Mouse (Mus musculus) cerebellum, adult 11-12 months (tissue): Measurements from ENCODE around the gene Acpp.
A peak's percentile ranks its signal among the peaks of the same experiment; 100 is the strongest.

Experiments used
- DNase-seq: peaks from one replicate; pipeline ENCODE4 v3.0.0; 2022

Acpp gene

DNA sequence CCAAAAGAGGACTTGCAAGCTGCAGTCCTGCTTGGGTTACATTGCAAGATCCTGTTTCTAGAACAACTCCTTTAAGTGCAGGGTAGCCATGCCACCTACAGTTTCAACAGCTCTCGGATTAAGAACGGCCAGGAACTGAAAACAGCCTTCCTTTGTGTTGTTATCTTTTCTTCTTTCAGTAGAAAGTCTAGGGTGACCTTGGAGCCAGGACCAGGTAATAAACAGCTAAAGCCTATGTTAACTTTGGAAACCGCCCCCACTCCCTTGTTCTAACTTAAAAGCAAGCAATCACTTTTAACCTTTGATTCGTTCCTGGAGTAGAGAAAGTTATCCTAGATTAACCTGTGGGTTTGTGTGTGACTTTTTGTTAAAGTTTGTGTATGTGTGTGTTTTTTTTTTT lies 33.2 kb downstream of the Acpp start:
- DNase-seq, result no peak

DNA sequence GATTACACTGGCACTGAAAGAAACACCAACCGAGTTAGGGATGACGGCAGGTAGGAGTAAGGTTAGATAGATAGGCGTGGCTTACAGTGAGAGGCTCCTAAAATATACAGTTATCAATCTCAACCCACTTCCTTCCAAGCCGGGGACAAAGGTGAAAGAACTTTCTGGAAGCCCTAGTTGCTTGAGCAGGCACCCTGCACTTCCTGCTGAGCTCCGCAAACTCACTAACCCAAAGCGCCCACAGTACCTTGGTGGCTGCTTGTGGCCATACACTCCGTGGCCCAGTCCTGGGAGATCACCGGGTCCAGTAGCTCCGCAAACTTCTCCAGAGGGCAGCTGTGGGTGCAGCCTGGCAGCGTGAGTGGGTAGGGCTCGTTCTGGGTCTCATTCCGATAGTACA lies 37.0 kb downstream of the Acpp start:
- no peak for DNase-seq

DNA sequence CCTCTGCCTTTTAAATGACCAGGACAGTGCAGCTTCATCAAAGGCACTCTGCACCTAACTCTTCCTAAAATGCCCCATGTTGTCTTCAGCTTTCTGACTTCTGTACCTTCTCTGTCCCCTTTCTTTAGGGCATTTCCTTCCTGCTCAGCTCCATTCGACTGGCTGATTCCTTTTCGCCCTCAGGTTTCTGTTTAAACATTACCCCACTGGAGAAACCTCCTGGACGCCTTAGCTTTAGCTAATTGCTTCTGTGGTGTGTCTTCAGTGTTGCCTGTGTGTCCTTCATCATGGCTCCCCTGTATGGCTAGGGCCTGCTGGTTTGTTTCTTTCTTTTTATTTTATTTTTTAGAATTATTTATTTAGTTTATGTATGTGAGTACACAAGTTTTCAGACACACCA lies 40.5 kb downstream of the Acpp start:
- DNase-seq, result no peak

DNA sequence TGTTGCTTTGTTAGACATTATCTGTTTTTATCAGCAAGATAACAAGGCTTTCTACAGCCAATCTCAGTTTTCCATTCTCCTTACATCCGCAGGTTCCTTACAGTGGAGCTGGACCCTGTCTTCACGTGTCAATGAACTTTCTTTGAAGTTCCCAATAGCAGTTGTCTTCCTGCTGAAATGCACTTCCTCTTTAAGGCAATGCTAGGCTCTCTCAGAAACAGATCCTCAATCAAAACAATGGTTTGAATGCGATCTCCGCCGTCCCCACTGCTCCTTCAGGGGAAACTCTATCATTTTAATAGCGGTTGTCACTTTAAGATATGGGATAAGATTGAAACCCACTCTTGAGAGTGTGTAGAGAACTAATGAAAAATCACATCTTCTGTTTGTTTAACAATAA lies 52.6 kb downstream of the Acpp start:
- DNase-seq, result no peak

DNA sequence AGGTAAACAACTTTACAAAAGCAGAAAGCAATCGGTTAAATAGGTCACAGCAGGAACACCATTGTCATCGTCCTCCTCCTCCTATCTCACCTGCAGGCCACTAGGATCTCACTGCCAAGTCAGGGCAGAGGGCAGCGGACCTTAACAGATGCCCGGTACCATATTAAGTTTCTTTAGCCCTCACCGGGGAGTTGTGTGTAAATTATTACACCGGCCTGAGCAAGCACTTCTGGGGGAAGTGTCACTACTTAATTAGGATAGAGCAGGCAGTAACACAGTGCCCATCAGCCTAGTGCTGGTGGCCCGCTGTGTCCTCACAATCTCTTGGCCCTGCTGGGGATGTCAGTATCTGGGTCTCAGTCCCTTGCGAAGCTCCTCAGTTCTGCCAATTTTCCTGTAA lies 55.0 kb downstream of the Acpp start:
- DNase-seq, result no peak

DNA sequence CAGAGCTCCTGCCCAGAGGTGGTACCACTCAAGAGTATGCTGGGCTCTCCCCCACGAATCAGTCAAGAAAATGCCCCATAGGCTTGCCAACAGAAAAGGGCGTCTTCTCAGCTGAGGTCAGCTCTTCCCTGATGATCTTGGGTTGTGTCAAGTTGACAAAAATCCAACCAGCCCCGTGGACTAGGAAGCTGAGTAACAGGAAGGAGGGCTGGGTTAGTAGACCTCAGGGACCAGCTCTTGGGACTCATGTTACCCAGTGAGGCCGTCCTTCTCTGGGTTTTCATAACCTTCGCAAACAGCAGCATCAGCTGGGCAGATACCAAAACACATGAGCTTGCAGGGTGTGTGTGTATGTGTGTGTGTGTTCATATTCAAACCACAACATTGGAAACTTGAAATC lies 55.8 kb downstream of the Acpp start:
- no peak for DNase-seq

DNA sequence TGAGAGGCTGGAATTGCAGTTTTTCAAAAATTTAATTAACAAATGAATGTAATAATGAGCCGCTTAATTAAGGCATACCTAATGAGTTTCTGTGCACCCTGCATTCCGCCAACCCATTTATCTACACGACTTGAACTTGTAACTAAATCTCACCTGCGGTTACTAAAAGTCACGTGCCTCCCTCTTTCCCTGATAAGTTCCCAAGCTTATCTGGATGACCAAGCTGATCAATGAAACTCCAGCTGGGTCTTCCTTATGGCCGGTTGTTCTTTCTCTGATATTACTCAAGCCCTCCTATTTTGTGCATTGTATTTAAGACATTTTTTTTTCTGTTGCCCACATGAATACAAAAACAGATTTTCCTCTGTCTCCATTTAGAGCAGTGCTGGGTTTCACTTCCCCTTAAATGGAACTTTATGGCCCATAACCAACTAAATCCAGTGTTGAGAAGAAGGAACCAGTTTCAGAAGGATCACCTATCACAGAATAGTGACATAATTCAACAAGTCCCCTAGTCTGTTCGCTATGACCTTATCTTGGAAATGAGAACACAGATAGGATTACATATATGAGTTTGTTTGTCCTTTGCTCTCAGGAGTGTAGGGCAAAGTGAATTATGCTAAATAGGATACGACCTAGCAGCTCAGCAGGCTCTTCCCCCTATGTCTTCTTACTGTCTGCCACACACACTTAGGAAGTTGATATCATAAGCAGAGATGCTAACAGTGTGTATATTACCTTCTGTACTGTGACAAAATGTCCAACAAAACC lies 56.6 kb downstream of the Acpp start:
- DNase-seq, result no peak

DNA sequence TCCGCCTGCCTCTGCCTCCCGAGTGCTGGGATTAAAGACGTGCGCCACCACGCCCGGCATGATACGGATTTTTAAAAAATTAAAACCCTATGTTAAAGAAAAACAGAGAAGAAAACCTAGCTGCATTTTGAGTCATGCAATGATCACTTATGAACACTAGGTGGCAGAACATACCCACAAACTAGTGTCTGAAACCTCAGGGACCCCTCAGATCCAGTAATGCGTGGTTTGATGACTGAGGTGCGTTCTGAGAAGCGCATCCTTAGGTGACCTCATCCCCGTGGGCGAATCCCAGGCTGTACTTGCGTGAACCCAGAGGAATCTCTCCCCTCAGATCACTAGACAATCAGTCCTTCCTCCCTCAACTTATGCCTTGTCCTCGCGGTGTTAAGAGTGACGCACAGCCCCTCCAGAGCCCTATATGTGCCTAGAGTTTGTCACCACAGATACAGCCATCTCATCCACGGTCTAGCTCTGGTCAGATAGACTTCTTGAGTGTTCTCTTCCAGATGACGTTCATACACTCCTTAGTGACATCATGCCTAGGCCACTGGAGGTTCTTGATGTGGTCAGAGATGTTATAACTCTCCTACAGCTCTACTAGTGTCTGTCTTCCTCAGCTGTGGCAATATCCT lies 59.9 kb downstream of the Acpp start:
- no peak for DNase-seq

DNA sequence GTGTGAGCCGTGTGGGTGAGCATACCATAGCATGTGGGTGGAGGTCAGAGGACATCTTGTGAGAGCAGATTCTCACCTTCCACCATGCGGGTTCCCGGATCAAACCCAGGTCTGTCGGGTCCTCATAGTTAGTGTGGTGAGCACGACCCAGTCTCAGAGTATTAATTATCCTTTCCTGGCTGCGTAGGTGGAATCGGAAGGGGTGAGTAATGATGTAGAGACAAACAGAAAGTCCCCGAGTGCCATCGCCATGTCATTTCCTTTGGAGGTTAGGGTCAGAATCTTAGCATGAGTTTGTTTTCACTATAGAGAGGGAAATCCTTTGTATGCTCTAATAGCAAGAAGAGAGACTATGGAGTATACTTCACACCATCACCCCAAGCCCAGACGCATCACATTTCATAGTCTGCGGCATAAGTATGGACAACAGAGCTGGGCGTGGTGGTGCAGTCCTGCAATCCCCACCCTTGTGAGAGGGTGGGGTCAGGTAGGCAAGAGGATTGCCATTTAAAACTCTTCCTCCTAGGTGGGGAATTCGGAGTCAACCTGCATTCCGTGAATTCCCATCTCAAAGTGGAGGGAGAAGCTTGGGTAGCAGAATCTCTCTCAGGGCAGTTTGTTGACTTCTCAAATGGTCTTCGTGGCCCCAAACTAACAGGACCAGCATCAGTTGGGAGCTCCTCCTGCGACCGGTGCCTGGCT lies 62.3 kb downstream of the Acpp start:
- DNase-seq, result no peak

DNA sequence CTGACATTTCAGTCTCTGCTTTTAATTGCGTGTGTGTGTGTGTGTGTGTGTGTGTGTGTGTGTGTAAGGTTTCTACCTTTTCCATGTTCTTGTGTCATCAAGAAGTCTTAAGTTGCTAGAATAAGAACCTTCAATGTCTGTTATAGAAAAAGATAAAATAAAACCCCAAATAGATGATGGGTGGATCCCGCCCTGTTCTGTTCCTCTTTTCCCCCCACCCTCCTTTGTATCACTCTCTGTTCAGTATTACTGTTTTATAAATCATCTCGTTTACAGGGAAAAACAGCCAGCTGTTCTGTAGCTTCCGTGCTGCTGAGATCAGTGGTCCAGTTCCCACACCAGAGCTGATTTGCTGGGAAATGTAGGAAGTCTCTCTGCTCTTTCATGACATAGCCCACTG lies 65.5 kb downstream of the Acpp start:
- no peak for DNase-seq

DNA sequence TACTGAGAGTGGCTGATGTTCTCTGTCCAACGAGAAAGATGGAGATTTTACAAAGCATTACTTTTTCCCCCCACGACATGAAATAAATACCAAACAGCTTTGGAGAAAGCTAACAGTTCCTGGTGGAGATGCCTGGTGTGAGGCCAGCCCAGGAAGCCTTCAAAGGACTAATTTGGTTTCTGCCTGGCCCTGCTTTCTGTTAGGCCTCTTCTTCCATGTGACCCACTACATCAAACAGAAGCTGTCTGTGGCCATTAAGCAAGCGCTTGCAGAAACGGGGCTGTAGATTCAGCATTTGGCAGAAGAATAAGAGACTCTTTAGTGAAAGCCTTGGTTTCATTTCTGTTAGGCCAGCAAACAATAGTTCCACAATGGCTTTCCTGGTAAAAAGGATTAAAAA lies 65.9 kb downstream of the Acpp start:
- no peak for DNase-seq

DNA sequence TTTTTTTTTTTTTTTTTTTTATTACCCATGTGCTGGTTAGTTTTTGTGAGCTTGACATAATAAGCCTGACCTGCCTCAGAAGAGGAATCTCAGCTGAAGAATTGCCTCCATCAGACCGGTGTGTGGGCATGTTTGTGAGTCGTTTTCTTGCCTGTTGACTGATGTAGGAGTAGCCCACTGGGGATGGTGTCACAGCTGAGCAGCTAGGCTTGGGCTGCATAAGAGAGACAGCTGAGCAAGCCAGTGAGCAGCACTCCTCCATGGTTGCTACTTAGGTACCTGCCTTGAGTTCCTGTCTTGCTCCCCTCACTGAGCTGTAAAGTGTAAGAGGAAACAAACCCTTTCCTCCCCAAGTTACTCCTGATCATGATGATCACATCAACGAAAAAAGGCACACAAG lies 67.6 kb downstream of the Acpp start:
- DNase-seq, result no peak

DNA sequence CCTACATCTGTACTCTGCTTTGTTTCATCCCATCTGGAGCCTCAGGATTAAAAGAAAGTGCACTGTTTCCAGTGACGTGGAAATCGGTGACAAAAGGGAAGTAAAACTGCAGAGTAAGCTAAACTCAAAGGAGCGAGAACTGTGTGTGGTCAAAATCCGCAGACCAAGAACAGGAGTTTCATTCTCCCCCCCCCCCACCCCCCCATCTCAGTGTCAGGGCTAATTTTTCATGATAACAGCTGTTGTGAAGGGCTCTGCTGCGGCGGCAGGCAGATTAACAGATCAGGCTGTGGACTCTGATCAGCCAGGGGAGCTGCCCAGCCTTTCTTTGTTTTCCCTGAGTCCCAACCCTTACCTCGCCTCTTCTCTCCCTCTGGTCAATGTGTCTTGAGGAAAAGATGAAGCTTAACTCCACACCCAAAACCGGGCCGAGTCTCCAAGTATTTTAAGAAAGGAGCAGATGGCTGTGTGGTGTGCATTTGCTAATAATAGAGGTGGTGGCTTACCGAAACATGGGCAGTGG lies 68.1 kb downstream of the Acpp start:
- no peak for DNase-seq

DNA sequence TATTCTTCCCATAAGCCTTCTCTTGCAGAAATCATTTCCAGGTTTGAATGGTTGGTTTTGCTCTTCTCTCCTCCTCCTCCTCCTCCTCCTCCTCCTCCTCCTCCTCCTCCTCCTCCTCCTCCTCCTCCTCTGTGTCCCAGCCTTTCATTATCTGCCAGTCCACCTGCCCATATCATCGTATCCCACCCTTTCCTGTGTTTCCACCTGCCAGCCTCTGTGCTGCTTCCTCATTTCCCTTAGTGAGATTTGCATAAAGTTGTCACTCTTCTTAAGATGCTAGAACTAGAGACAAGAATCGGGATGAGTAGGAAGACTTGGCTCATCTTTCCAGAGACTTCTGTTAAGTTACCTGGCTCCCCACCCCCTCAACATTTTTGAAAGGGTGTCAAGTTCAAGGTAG lies 73.0 kb downstream of the Acpp start:
- DNase-seq, result no peak

DNA sequence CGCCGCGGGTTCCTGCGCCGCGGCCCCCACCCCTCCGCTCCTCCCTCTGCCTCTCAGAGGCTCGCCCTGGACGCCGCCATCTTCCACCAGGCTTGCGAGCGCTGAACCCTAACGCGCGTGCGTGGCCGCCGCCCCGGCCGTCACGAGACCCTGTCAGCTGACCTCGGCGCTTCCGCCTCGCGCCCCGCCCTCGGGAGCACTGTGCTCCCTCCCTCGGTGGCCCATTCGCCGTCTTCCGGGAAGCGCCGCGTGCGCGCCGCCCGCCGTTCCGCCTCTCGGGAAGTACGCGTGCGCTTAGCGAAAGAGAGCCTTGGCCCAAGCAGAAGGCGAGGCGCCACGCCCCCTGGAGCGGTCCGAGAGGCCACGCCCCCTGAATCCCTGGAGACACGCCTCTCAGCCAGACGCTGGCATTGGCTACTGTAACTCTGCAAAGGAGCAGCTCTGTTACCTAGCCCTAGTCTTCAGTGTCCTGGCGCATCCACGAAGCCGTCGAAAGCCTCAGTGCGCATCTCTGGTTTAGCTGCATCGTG lies 74.7 kb downstream of the Acpp start, which contains the start of gene Dnajc13:
Dnajc13 (minus strand) TSS at position 108 of the 530 bp plus-strand sequence.
- peak; percentile 98 for DNase-seq

DNA sequence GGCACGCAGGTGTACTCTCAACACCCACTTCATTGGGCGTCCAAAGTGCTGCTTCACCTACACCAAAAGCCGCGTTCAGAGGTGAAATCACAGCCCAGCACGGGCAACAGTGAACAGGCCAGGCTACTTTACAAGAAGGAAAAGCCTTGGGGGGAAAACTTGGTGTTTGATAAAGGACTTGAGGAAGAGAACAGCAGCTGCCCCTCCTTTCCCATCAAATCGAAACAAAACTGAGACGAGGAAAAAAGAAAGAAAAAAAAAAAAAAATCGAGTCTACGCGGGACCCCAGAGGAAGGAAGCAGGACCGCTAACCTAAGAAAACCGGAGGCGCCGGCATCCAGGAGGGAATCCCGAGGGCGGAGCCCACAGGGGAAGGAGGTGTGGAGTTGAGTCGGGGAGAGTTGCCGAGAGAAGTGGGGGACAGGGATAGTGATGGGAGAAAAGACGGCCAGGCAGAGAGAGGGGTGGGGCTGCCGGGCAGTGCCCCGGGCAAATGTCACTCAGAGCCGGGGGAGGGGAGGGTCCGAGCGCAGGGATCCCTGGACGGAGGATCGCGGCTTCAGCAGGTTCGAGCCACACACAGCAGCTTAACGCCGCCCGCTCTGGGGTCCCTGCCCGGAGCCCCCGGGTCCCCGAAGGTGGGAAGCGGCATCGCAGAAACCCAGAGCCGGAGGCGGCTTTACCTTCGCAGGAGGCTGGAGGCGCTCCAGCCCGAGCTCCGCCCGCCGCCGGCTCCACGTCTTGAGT lies 75.4 kb downstream of the Acpp start:
- DNase-seq, result no peak

DNA sequence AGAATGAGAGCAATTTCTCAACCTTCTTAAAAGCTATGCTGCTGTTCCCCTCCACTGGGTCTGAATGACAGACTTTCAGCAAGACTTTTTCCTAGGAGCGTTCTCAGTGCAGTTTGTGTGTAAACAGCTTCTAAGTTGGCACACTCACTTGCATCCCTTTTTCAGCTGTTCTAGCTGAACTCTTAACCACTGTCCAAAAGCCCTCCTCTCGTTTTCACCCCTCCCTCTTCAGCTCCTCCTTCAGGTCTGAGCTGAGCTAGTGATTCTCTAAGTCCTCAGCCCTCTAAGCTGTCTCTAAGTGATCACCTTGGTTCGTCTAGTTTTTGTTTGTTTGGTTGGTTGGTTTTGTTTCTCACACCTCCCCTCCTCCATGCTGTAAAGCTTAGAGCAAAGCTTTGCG lies 77.2 kb downstream of the Acpp start:
- DNase-seq, result no peak

DNA sequence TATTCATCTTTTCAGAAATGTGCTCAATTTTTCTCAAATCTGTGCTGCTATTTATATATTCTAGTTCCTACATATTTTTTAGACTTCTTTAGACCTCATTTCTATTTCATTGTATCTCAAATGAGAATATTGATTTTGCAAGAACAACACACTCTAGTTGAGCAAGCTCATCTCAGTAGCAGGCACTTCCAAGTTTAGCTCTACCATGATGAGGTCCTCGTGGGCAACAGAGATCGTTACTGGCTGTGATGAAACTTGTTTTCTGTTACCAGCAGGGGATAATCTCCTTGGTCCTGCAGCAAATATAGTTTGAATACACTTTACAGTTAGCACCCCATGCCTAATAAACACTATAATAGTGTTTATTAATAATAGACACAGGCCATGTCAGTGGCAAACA lies 81.5 kb downstream of the Acpp start:
- DNase-seq, result no peak

DNA sequence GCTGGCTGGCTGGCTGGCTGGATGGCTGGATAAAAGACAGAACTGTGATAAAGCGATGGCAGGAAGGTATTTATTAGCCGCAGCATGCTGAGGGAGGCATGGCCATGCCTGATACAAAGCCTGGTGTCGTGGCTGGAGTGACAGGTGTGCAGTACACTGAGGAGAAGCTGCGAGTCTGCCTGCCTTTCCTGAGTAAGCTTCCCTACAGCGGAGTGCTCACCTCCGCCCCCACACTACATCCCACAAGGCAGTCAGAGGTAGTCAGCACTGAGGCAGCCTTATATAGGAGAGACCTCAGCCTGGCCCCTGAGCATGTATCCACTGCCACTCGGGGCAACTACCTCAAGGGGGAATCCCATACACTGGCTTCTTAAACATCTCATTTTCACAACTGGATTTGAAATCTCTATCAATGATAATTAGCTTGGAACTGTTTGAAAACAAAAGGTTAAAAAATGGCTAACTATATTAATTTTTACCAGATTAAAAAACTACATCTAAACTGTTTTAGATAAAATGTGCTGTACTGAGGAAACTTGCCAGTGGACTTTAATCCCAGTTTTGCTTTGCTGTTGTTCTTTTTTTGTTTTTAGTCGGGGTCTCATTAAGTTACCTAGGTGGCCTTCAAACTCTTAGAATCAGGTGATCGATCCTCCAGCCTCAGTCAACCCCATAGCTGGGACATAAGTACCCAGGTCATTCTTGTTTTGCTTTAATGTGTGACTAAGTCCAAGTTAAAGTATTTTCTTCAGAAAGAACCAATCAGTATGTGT lies 83.0 kb downstream of the Acpp start:
- no peak for DNase-seq

DNA sequence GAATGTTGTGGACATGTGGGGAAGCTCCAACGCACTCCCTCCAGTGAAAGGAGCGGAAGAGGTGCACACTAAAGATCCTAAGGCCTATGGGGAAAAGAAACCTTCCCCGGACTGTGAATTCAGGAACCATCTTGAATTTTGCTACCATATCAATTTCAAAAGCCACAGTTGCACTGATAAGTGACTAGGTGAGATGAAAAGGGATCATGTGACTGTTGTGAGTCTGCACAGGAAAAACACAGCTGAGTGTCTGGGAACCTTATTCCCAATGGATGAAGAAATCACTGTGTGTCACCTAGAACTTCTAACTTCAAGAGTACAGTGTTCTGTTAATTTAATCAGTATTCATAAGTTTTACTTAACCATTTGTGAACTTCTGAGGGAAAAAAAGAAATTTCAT lies 84.9 kb downstream of the Acpp start:
- DNase-seq, result no peak

DNA sequence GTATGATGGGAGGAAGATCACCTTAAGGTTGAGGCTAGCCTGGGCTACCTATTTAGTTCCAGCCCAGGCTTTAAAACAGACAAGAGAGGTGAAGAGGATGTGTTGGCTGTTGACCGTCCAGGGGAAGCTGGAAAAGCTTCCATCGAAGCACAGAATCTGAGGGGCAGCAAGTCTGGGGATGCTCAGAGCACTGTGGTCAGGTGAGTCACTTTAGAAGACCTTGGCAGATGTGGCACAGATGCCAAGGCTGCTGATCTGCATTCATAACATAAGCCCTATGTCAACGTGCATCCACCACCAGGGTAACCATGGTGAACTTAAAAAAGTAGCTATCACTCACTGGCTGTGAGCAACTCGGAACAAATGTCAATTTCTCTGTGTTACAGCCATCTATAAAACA lies 85.9 kb downstream of the Acpp start:
- DNase-seq, result no peak

DNA sequence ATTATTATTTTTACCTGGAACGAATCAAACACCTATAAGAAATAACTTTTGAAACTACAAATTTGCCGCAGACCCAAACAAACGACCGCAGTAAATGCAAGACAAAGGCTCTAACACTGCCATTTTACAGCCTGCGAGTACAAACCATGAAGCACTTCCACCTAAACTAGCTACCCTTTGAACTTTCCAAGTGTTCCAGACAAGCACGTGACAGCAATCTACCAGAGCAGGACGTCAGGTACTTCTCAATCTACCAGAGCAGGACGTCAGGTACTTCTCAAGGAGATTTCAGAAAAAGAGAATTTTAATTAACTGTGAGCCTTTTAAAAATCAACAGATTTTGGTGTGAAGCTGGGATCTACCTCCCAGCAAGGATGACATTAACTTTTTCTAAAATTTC lies 86.4 kb downstream of the Acpp start:
- DNase-seq, result no peak
